Mouse (Mus musculus): Measurements from ENCODE around the gene Elf2.

GRCm38 (mm10) chr3:51350806-51351205 is 10.3 kb upstream of the Elf2 start:
- TF ChIP-seq CTCF (IDR thresholded peaks at IDR 0.05; ENCODE audit: borderline replicate concordance, extremely low read depth, insufficient read depth, insufficient read length): no peak
- TF ChIP-seq POLR2A (IDR thresholded peaks at IDR 0.05; ENCODE audit: borderline replicate concordance, extremely low read depth, insufficient read depth, insufficient read length, poor library complexity, severe bottlenecking): no peak
